Mouse (Mus musculus) liver, adult 2 months (tissue): ENCODE data around the gene Rnf166. TPM values are rescaled to one million over a fixed set of nuclear protein-coding genes. Genes with fewer than 3 reads are reported as not detected.

Experiments
- DNase-seq: peaks from one replicate; pipeline ENCODE4 v3.0.0-alpha.2; 2011; ENCODE audit warnings: low read depth, low spot score; ENCODE audit errors: extremely low read depth
- H3K27ac ChIP-seq: fragments of 200-500 bp; replicated peaks from 2 replicates; pipeline ENCODE4 v1.5.1; 2012; ENCODE audit warnings: low read depth, mild to moderate bottlenecking, control low read depth, inconsistent platforms, low read length; ENCODE audit not compliant: insufficient read depth
- H3K27me3 ChIP-seq: fragments of 200-500 bp; 2 replicates; pipeline ENCODE4 v1.6.1; 2012; ENCODE audit warnings: mild to moderate bottlenecking, moderate library complexity, low read length, inconsistent platforms; ENCODE audit not compliant: control insufficient read depth, insufficient read depth
- H3K36me3 ChIP-seq: fragments of 200-500 bp; 2 replicates; pipeline ENCODE4 v1.6.1; 2012; ENCODE audit warnings: low read length, inconsistent platforms; ENCODE audit not compliant: control insufficient read depth, insufficient read depth
- H3K4me1 ChIP-seq: fragments of 200-500 bp; 2 replicates; pipeline ENCODE4 v1.6.1; 2011; ENCODE audit warnings: low read length; ENCODE audit not compliant: control insufficient read depth, insufficient read depth
- H3K4me3 ChIP-seq: fragments of 200-500 bp; 2 replicates; pipeline ENCODE4 v1.5.1; 2011; ENCODE audit warnings: low read depth, mild to moderate bottlenecking, control low read depth, low read length, moderate library complexity; ENCODE audit not compliant: insufficient read depth
- H3K79me2 ChIP-seq: fragments of 200-500 bp; 2 replicates; pipeline ENCODE4 v1.6.1; 2012; ENCODE audit warnings: inconsistent platforms, mild to moderate bottlenecking, low read length, moderate library complexity; ENCODE audit not compliant: control insufficient read depth, insufficient read depth
- H3K9ac ChIP-seq: fragments of 200-500 bp; 2 replicates; pipeline ENCODE4 v1.6.1; 2012; ENCODE audit warnings: low read depth, mild to moderate bottlenecking, control low read depth, inconsistent platforms, low read length
- CTCF ChIP-seq: fragments of 200-500 bp; IDR thresholded peaks from 2 replicates; pipeline ENCODE4 v1.5.1; 2011; ENCODE audit warnings: low read depth, low read length, control low read depth
- POLR2A ChIP-seq: fragments of 200-500 bp; IDR thresholded peaks from 2 replicates; pipeline ENCODE4 v1.6.1; 2011; ENCODE audit warnings: low read length, control low read depth; ENCODE audit not compliant: insufficient read depth; ENCODE audit errors: extremely low read depth
- WGBS: fragments of 180-500 bp; shearing (Covaris S2); methylation state at CpG from one replicate; pipeline ENCODE4 v1.1.7; 2018; 5-methylcytosine and 5-hydroxymethylcytosine counted together
- polyA plus RNA-seq: library from polyadenylated mRNA; depleted of rRNA; stranded (reverse); fragments of >200 nt; gene quantifications from 2 replicates; pipeline ENCODE4 v1.2.3, GENCODE M21; 2012
- total RNA-seq: library from RNA; depleted of rRNA; stranded (reverse); fragments of >200 nt; gene quantifications from 2 replicates; pipeline ENCODE4 v1.2.3, GENCODE M21; 2014

The Rnf166 gene
- total and polyA plus RNA-seq, 2 experiments = 5.3 to 24.2 TPM

GRCm38 (mm10) chr8:122474951-122475560 lies 808 bp downstream of the Rnf166 start:
- no peak overlapping the region for H3K27ac ChIP-seq
- peaks cover 18% of the 10 kb centered on the region for H3K79me2 ChIP-seq
- TF ChIP-seq POLR2A (no peak), CTCF (no peak)
- peak; percentile 38 for DNase-seq
- peak overlapping the region; percentile 100 for H3K9ac ChIP-seq
- 3% methylated on average over 16 of the region's 16 CpGs for WGBS
- peaks cover 11% of the 10 kb centered on the region for H3K4me1 ChIP-seq
- peak overlapping the region; percentile 99 for H3K4me3 ChIP-seq
- H3K27me3 ChIP-seq = no peaks in the 10 kb centered on the region
- peaks cover 4% of the 10 kb centered on the region; the same call in 1 of the 2 replicates for H3K36me3 ChIP-seq

- WGBS = 87% methylated on average over 8 of the region's 8 CpGs
Observed at GRCm38 (mm10) chr8:122473911-122474421, 1.9 kb downstream of the Rnf166 start.

GRCm38 (mm10) chr8:122470691-122471090 lies 5.2 kb downstream of the Rnf166 start:
- Histone ChIP-seq H3K4me3 (no peak overlapping the region), H3K27ac (no peak overlapping the region), H3K36me3 (no peaks in the 10 kb centered on the region), H3K9ac (no peak overlapping the region), H3K79me2 (peaks cover 12% of the 10 kb centered on the region), H3K4me1 (peaks cover 10% of the 10 kb centered on the region), H3K27me3 (no peaks in the 10 kb centered on the region)
- TF ChIP-seq POLR2A (no peak), CTCF (no peak)
- WGBS = 89% methylated on average over 5 of the region's 5 CpGs
- DNase-seq = no peak

More at GRCm38 (mm10) chr8:122473911-122474421, 1.9 kb downstream of the Rnf166 start:
- no peak overlapping the region for H3K4me3 ChIP-seq
- H3K36me3 ChIP-seq = no peaks in the 10 kb centered on the region
- H3K79me2 ChIP-seq = peaks cover 18% of the 10 kb centered on the region
- 0 out of 2 replicates have a peak overlapping the region, but pooled peaks have one; percentile 29 for H3K27ac ChIP-seq
- TF ChIP-seq CTCF (no peak), POLR2A (no peak)
- peak; percentile 35 for DNase-seq
- no peaks in the 10 kb centered on the region for H3K27me3 ChIP-seq
- H3K9ac ChIP-seq = no peak overlapping the region
- peaks cover 16% of the 10 kb centered on the region for H3K4me1 ChIP-seq

- Histone ChIP-seq H3K27ac (no peak overlapping the region), H3K9ac (no peak overlapping the region), H3K4me3 (no peak overlapping the region), H3K4me1 (peaks cover 10% of the 10 kb centered on the region), H3K79me2 (peaks cover 6% of the 10 kb centered on the region), H3K36me3 (no peaks in the 10 kb centered on the region), H3K27me3 (no peaks in the 10 kb centered on the region)
- 93% methylated on average over 10 of the region's 10 CpGs for WGBS
- no peak for DNase-seq
- TF ChIP-seq POLR2A (no peak), CTCF (no peak)
Observed at GRCm38 (mm10) chr8:122469965-122470364, 5.9 kb downstream of the Rnf166 start.

- Histone ChIP-seq H3K36me3 (no peaks in the 10 kb centered on the region), H3K79me2 (peaks cover 5% of the 10 kb centered on the region; the same call in 1 of the 2 replicates), H3K4me3 (no peak overlapping the region), H3K9ac (no peak overlapping the region), H3K27me3 (no peaks in the 10 kb centered on the region), H3K4me1 (peaks cover 7% of the 10 kb centered on the region), H3K27ac (no peak overlapping the region)
- DNase-seq = no peak
- 36% methylated on average over 6 of the region's 6 CpGs for WGBS
- TF ChIP-seq POLR2A (no peak), CTCF (no peak)
Observed at GRCm38 (mm10) chr8:122469407-122469806, 6.5 kb downstream of the Rnf166 start.

- Histone ChIP-seq H3K4me3 (no peak overlapping the region), H3K9ac (no peak overlapping the region), H3K27me3 (no peaks in the 10 kb centered on the region), H3K36me3 (no peaks in the 10 kb centered on the region), H3K79me2 (no peaks in the 10 kb centered on the region), H3K4me1 (peaks cover 13% of the 10 kb centered on the region), H3K27ac (no peak overlapping the region)
- no peak for DNase-seq
- WGBS = 94% methylated on average over 13 of the region's 13 CpGs
- TF ChIP-seq CTCF (no peak), POLR2A (no peak)
Observed at GRCm38 (mm10) chr8:122467816-122468215, 8.0 kb downstream of the Rnf166 start.
